Mouse (Mus musculus) cerebellum, adult 9-10 months (tissue): ENCODE data around the gene Ms4a6b.
"Not testable (repeated sequence)": the region's sequence is repeated elsewhere in the genome, so short reads cannot be mapped to it uniquely, and the experiment has no call there.

ENCODE experiments used
- DNase-seq: peaks from one replicate; pipeline ENCODE4 v3.0.0; 2022

Gene Ms4a6b

GRCm38 (mm10) chr19:11516246-11516645, at the start of gene Ms4a6b:
Gene Ms4a6b, plus strand, starts transcription at chr19:11516512.
- DNase-seq: no peak

- not testable (repeated sequence) for DNase-seq
Measured at GRCm38 (mm10) chr19:11468361-11468760, 48.0 kb upstream of the Ms4a6b start.

- not testable (repeated sequence) for DNase-seq
Measured at GRCm38 (mm10) chr19:11469215-11469614, 47.1 kb upstream of the Ms4a6b start, which contains the start of gene Ms4a6c. Gene Ms4a6c, plus strand, starts transcription at chr19:11469366.

GRCm38 (mm10) chr19:11479714-11480113, 36.6 kb upstream of the Ms4a6b start:
- DNase-seq: no peak

GRCm38 (mm10) chr19:11482684-11483083, 33.6 kb upstream of the Ms4a6b start:
- DNase-seq: no peak

- no peak for DNase-seq
Measured at GRCm38 (mm10) chr19:11483941-11484340, 32.4 kb upstream of the Ms4a6b start.

GRCm38 (mm10) chr19:11484388-11484787, 31.9 kb upstream of the Ms4a6b start:
- DNase-seq: no peak

GRCm38 (mm10) chr19:11485266-11485665, 31.0 kb upstream of the Ms4a6b start:
- DNase-seq: no peak

GRCm38 (mm10) chr19:11485746-11486145, 30.6 kb upstream of the Ms4a6b start, which contains the start of gene Gm8369:
Gene Gm8369, plus strand, starts transcription at chr19:11485938.
- DNase-seq: no peak

GRCm38 (mm10) chr19:11486599-11486998, 29.7 kb upstream of the Ms4a6b start:
- no peak for DNase-seq

- DNase-seq: no peak
Measured at GRCm38 (mm10) chr19:11491406-11492189, 24.7 kb upstream of the Ms4a6b start.

- DNase-seq: no peak
Measured at GRCm38 (mm10) chr19:11492671-11493070, 23.6 kb upstream of the Ms4a6b start.

GRCm38 (mm10) chr19:11494519-11494918, 21.8 kb upstream of the Ms4a6b start:
- DNase-seq: no peak

GRCm38 (mm10) chr19:11496361-11496760, 20.0 kb upstream of the Ms4a6b start:
- DNase-seq: no peak

GRCm38 (mm10) chr19:11497300-11497699, 19.0 kb upstream of the Ms4a6b start:
- DNase-seq: not testable (repeated sequence)

- no peak for DNase-seq
Measured at GRCm38 (mm10) chr19:11500796-11501195, 15.5 kb upstream of the Ms4a6b start.

- no peak for DNase-seq
Measured at GRCm38 (mm10) chr19:11501326-11501725, 15.0 kb upstream of the Ms4a6b start.

- DNase-seq: no peak
Measured at GRCm38 (mm10) chr19:11504857-11505256, 11.5 kb upstream of the Ms4a6b start.

- no peak for DNase-seq
Measured at GRCm38 (mm10) chr19:11513458-11513857, 2.9 kb upstream of the Ms4a6b start.

- no peak for DNase-seq
Measured at GRCm38 (mm10) chr19:11516845-11517244, 533 bp downstream of the Ms4a6b start.

GRCm38 (mm10) chr19:11517373-11517772, 1.1 kb downstream of the Ms4a6b start:
- not testable (repeated sequence) for DNase-seq

- DNase-seq: not testable (repeated sequence)
Measured at GRCm38 (mm10) chr19:11518356-11518755, 2.0 kb downstream of the Ms4a6b start.

- no peak for DNase-seq
Measured at GRCm38 (mm10) chr19:11520146-11520545, 3.8 kb downstream of the Ms4a6b start.

- DNase-seq: no peak
Measured at GRCm38 (mm10) chr19:11533421-11533820, 17.1 kb downstream of the Ms4a6b start.
